ENCODE assay signal across 12 mouse cellular contexts in genomic region chr15:86409352-86409751, GRCm38 (mm10).
DNase-seq lines count a peak whose midpoint lies in the region; ATAC-seq and TF ChIP-seq lines count a peak whose summit lies in the region.
"Had no signal": no experiment of that assay in that cellular context is flagged by ENCODE, and none has a peak within 500 bp of the region (broad histone marks: within the 10 kb centered on the region; RNA-seq: fewer than 3 reads in every experiment).

No protein-coding gene starts in this region.

- H3K9me3 ChIP-seq in heart, embryonic 10.5 days, result no peaks in the 10 kb centered on the region
- H3K9me3 ChIP-seq in midbrain, embryonic 10.5 days (replicated peaks), result no peaks in the 10 kb centered on the region
- no peaks in the 10 kb centered on the region for H3K9me3 ChIP-seq in midbrain, embryonic 15.5 days
- H3K9me3 ChIP-seq: embryonic facial prominence, embryonic 13.5 days; G1E; neural tube, embryonic 13.5 days had no signal

- H3K4me1 ChIP-seq in heart, embryonic 10.5 days, result peaks cover 14% of the 10 kb centered on the region
- peaks cover 24% of the 10 kb centered on the region for H3K4me1 ChIP-seq in midbrain, embryonic 10.5 days
- peaks cover 5% of the 10 kb centered on the region for H3K4me1 ChIP-seq in midbrain, embryonic 15.5 days
- no peaks in the 10 kb centered on the region for H3K4me1 ChIP-seq in embryonic fibroblast, embryonic 13.5 days (ENCODE audit: control insufficient read depth, insufficient read depth, low read length)
- H3K4me1 ChIP-seq: embryonic facial prominence, embryonic 13.5 days had no signal

- DNase-seq in heart, adult 18-20 months, result peak; percentile 19 to 20
- DNase-seq in heart, embryonic 10.5 days (ENCODE audit: low spot score), result no peak
- DNase-seq in midbrain, embryonic 10.5 days (ENCODE audit: low spot score), result no peak
- DNase-seq in thymus, postnatal 0 days (ENCODE audit: low spot score), result peak; percentile 46
- no peak for DNase-seq in frontal cortex, postnatal 10 days (ENCODE audit: low spot score in 2 of 2)
- DNase-seq: layer of hippocampus, postnatal 36 days had no signal

- no peak overlapping the region for H3K9ac ChIP-seq in midbrain, embryonic 15.5 days
- H3K9ac ChIP-seq: embryonic facial prominence, embryonic 13.5 days; neural tube, embryonic 13.5 days had no signal

- H3K27me3 ChIP-seq in heart, embryonic 10.5 days (ENCODE audit: insufficient read depth, poor library complexity, severe bottlenecking), result peaks cover 98% of the 10 kb centered on the region
- peaks cover 4% of the 10 kb centered on the region for H3K27me3 ChIP-seq in midbrain, embryonic 10.5 days (ENCODE audit: low read depth, poor library complexity, severe bottlenecking)
- no peaks in the 10 kb centered on the region for H3K27me3 ChIP-seq in midbrain, embryonic 15.5 days (replicated peaks)
- H3K27me3 ChIP-seq: embryonic facial prominence, embryonic 13.5 days had no signal

- no peak overlapping the region for H3K27ac ChIP-seq in heart, embryonic 10.5 days
- 0 out of 2 replicates have a peak overlapping the region, but pooled peaks have one; percentile 23 for H3K27ac ChIP-seq in midbrain, embryonic 10.5 days (replicated peaks)
- H3K27ac ChIP-seq in midbrain, embryonic 15.5 days, result no peak overlapping the region
- H3K27ac ChIP-seq in embryonic fibroblast, embryonic 13.5 days (ENCODE audit: insufficient read depth, low read length), result no peak overlapping the region
- H3K27ac ChIP-seq: embryonic facial prominence, embryonic 13.5 days; neural tube, embryonic 13.5 days had no signal

- WGBS in heart, embryonic 10.5 days, result 53% methylated on average over 5 of the region's 5 CpGs
- WGBS in midbrain, embryonic 10.5 days, result 67% methylated on average over 5 of the region's 5 CpGs
- 57% methylated on average over 5 of the region's 5 CpGs for WGBS in midbrain, embryonic 15.5 days

- no peak overlapping the region for H3K4me3 ChIP-seq in heart, embryonic 10.5 days
- H3K4me3 ChIP-seq in midbrain, embryonic 10.5 days, result no peak overlapping the region
- H3K4me3 ChIP-seq in midbrain, embryonic 15.5 days, result no peak overlapping the region
- no peak overlapping the region for H3K4me3 ChIP-seq in embryonic fibroblast, embryonic 13.5 days (ENCODE audit: insufficient read depth, low read length)
- H3K4me3 ChIP-seq: embryonic facial prominence, embryonic 13.5 days; neural tube, embryonic 13.5 days had no signal

- TF ChIP-seq CTCF in embryonic fibroblast, embryonic 13.5 days (IDR thresholded peaks at IDR 0.05; ENCODE audit: borderline replicate concordance, insufficient read depth, low read length), result peak; percentile 32; the same call in 1 of the 2 replicates

- ATAC-seq in midbrain, embryonic 15.5 days (replicated peaks), result no peak
- ATAC-seq in activated CD4-positive, CD25-positive, alpha-beta regulatory T cell, adult 4 months, result no peak

- H3K4me2 ChIP-seq in midbrain, embryonic 15.5 days, result no peak overlapping the region
- H3K4me2 ChIP-seq: embryonic facial prominence, embryonic 13.5 days; neural tube, embryonic 13.5 days had no signal

- no peak for TF ChIP-seq POLR2A in embryonic fibroblast, embryonic 13.5 days (IDR thresholded peaks at IDR 0.05; ENCODE audit: low read depth, low read length)

- no peaks in the 10 kb centered on the region for H3K36me3 ChIP-seq in heart, embryonic 10.5 days
- no peaks in the 10 kb centered on the region for H3K36me3 ChIP-seq in midbrain, embryonic 10.5 days
- H3K36me3 ChIP-seq in midbrain, embryonic 15.5 days (replicated peaks), result no peaks in the 10 kb centered on the region
- H3K36me3 ChIP-seq: embryonic facial prominence, embryonic 13.5 days; neural tube, embryonic 13.5 days had no signal

Comparison
In these comparisons a context has a peak if more than half of its experiments do, and no peak if none do; other contexts are left out.
1. DNase-seq: peak in heart, adult 18-20 months (2 of 2) and thymus, postnatal 0 days (single experiment); none in heart, embryonic 10.5 days (single experiment), midbrain, embryonic 10.5 days (single experiment) and frontal cortex, postnatal 10 days (0 of 2).